Mouse (Mus musculus) ES-E14 (cell line): ENCODE data around the gene Magi2. TPM values are rescaled to one million over a fixed set of nuclear protein-coding genes. Genes with fewer than 3 reads are reported as not detected.
"Not testable (repeated sequence)": the region's sequence is repeated elsewhere in the genome, so short reads cannot be mapped to it uniquely, and the experiment has no call there.

Experiments used
- DNase-seq: peaks from one replicate; pipeline ENCODE4 v3.0.0-alpha.2; 2013; ENCODE audit warnings: low read depth, low spot score
- H3K27ac ChIP-seq: 2 replicates; pipeline ENCODE4 v1.5.1; 2012; ENCODE audit warnings: low read depth, mild to moderate bottlenecking, low read length, moderate library complexity, mixed read lengths; ENCODE audit not compliant: poor library complexity, insufficient read depth, severe bottlenecking
- H3K36me3 ChIP-seq: 2 replicates; pipeline ENCODE4 v1.6.1; 2012; ENCODE audit warnings: mild to moderate bottlenecking, low read length, moderate library complexity, mixed read lengths; ENCODE audit not compliant: control insufficient read depth, poor library complexity, insufficient read depth, severe bottlenecking
- H3K4me1 ChIP-seq, 2 experiments: fragments of 150-350 bp in 1 of 2; sonication (generic) in 1 of 2; 2 replicates each; pipeline ENCODE4 v1.6.1; 2012; ENCODE audit warnings: low read length in 2 of 2, mild to moderate bottlenecking in 1 of 2, mixed read lengths in 1 of 2; ENCODE audit not compliant: control insufficient read depth in 2 of 2, insufficient read depth in 2 of 2, poor library complexity in 1 of 2
- H3K4me3 ChIP-seq, 2 experiments: fragments of 150-350 bp in 1 of 2; sonication (generic) in 1 of 2; 2 replicates each; pipeline ENCODE4 v1.5.1; 2012; ENCODE audit warnings: low read length in 2 of 2, low read depth in 1 of 2, mild to moderate bottlenecking in 1 of 2, mixed read lengths in 1 of 2; ENCODE audit not compliant: insufficient read depth in 1 of 2, poor library complexity in 1 of 2, severe bottlenecking in 1 of 2
- H3K9ac ChIP-seq: 2 replicates; pipeline ENCODE4 v1.6.1; 2012; ENCODE audit warnings: low read depth, mild to moderate bottlenecking, low read length, mixed read lengths; ENCODE audit not compliant: poor library complexity, insufficient read depth, severe bottlenecking
- H3K9me3 ChIP-seq: fragments of 150-350 bp; sonication (generic); 2 replicates; pipeline ENCODE4 v1.6.1; 2012; ENCODE audit warnings: low read depth, mild to moderate bottlenecking, low read length; ENCODE audit not compliant: control insufficient read depth, insufficient read depth
- CHD2 ChIP-seq: IDR thresholded peaks from 2 replicates; pipeline ENCODE4 v1.6.1; 2014; ENCODE audit warnings: mild to moderate bottlenecking, low read depth, low read length, inconsistent platforms
- HCFC1 ChIP-seq: IDR thresholded peaks from 2 replicates; pipeline ENCODE4 v1.6.1; 2012; ENCODE audit warnings: low read length, inconsistent platforms, borderline replicate concordance; ENCODE audit not compliant: insufficient read depth
- MAFK ChIP-seq: IDR thresholded peaks from 2 replicates; pipeline ENCODE4 v1.6.1; 2014; ENCODE audit warnings: mild to moderate bottlenecking, low read depth, low read length, inconsistent platforms; ENCODE audit not compliant: insufficient read depth
- ZC3H11A ChIP-seq: IDR thresholded peaks from 2 replicates; pipeline ENCODE4 v1.6.1; 2012; ENCODE audit warnings: low read depth, mild to moderate bottlenecking, inconsistent platforms, low read length, borderline replicate concordance
- ZNF384 ChIP-seq: IDR thresholded peaks from 2 replicates; pipeline ENCODE4 v1.6.1; 2012; ENCODE audit warnings: low read depth, low read length, inconsistent platforms
- in situ Hi-C, 2 experiments: fragments of 600-800 bp; cut with MboI; formaldehyde crosslinking; loops; one replicate each; pipeline ENCODE4 v1.15.1; 2025; ENCODE audit warnings: low sequenced_read_pairs in 2 of 2, inconsistent platforms in 1 of 2; ENCODE audit not compliant: unreplicated experiment in 2 of 2
- total RNA-seq: library from RNA; depleted of rRNA; stranded (reverse); fragments of 300-350 nt; gene quantifications from 2 replicates; pipeline ENCODE4 v1.2.3, GENCODE M21; 2012

Gene Magi2
- total RNA-seq, 1 experiment, result 0.85 TPM

- in situ Hi-C loops, H3K36me3 ChIP-seq, H3K4me3 ChIP-seq, DNase-seq, H3K9ac ChIP-seq, H3K4me1 ChIP-seq, H3K27ac ChIP-seq, H3K9me3 ChIP-seq: not testable (repeated sequence)
These were observed 1487.8 kb downstream of the Magi2 start for GRCm38 (mm10) chr5:20714619-20715018.

DNA sequence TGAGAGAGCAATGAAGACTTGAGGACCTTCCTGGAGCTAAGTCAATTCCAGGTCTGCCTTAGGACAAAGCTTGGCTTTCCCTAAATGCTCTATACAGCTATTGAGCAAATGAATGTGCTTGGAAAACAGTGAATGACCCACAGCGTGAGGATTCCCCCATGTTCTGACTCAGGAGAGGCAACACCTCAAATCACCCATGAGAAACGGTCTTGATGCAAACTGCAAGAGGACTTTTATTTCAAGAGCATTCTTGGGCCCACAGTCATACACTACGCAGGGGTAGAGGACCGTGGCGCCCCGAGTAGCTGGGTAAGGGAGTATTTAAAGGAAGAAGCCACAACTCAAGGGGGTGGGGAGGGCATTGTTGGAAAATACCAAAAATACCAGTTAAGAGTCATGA is 1489.1 kb downstream of the Magi2 start:
- H3K36me3 ChIP-seq, H3K27ac ChIP-seq, H3K4me1 ChIP-seq, in situ Hi-C loops, H3K9ac ChIP-seq, H3K4me3 ChIP-seq, H3K9me3 ChIP-seq, DNase-seq: not testable (repeated sequence)

DNA sequence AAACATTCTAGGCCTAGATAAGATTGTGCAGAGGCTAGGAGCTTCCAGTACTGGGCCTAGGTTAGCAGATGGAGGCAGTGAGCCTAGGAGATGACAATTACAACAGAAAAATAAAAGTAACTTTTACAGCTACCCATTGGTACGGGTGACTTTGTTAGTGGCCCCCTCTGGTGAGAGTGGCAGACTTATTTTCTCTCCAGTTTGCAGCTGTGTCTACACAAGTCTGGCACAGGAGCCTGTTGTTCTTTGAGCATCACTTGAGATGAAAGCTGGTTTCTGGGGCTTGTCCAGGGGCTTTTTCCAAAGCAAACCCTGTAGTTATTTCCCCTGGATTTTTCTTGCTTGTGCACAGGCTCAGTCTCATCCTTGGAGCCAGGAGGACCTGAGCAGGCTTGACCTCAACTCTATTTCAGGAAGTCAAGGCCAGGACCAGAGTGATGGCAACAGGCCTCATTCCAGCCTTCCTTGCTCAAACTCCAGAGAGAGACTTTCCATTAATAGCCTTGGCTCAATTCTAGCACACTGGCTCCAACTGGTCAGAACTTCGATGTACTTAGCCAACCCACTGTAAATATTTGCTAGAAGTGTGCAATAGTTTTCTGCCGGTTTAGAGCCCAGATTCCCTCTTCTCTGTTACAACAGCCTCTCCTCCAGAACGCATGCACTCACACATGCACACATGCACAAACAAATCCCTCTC is 1493.5 kb downstream of the Magi2 start:
- no peak for DNase-seq
- Histone ChIP-seq H3K9me3 (peaks cover 1% of the 10 kb centered on the region; the same call in 1 of the 2 replicates), H3K27ac (no peak overlapping the region), H3K4me3 (no peak overlapping the region), H3K4me1 (no peaks in the 10 kb centered on the region), H3K36me3 (no peaks in the 10 kb centered on the region), H3K9ac (no peak overlapping the region)
- TF ChIP-seq MAFK, result no peak
- TF ChIP-seq HCFC1, result no peak
- TF ChIP-seq CHD2, result no peak
- TF ChIP-seq ZC3H11A, result no peak
- no peak for TF ChIP-seq ZNF384
- in situ Hi-C loops, result no loop called here

GRCm38 (mm10) chr5:20723226-20723625 is 1496.4 kb downstream of the Magi2 start:
- H3K9ac ChIP-seq, H3K27ac ChIP-seq, H3K4me3 ChIP-seq, DNase-seq, H3K9me3 ChIP-seq, H3K36me3 ChIP-seq, H3K4me1 ChIP-seq, in situ Hi-C loops: not testable (repeated sequence)

- H3K36me3 ChIP-seq, result no peaks in the 10 kb centered on the region
- DNase-seq, result no peak
- H3K9ac ChIP-seq, result no peak overlapping the region
- in situ Hi-C loops, result no loop called here
- no peak overlapping the region for H3K4me3 ChIP-seq
- no peaks in the 10 kb centered on the region for H3K9me3 ChIP-seq
- peaks cover 1 to 12% of the 10 kb centered on the region in 2 experiments; a peak in 2 of 4 replicates for H3K4me1 ChIP-seq
- no peak overlapping the region for H3K27ac ChIP-seq
- TF ChIP-seq ZNF384, result no peak
- no peak for TF ChIP-seq CHD2
- TF ChIP-seq MAFK, result no peak
- TF ChIP-seq ZC3H11A, result no peak
- no peak for TF ChIP-seq HCFC1
These were observed 1512.0 kb downstream of the Magi2 start for GRCm38 (mm10) chr5:20738795-20739194.
